Mouse (Mus musculus): ENCODE measurements around the gene 4921524J17Rik.

DNA sequence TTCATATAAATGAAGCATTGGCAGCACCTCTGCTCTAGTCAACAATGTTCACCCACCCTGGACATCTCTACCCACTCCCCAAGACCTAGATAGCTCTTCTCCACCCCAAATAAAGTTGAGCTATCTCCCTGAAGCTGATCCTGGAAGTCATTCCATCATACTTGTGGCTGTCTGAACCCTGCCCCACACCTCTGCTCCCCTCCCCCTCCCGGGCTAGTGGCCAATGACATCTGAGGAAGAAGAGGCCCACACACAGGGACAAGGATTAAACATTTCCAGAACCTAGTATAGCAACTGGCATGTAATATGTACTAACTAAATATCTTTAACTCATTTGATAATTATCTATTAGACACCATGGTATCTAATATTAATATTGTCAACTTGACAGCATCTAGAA is 29.8 kb upstream of the 4921524J17Rik start:
- no peak for TF ChIP-seq CTCF (IDR thresholded peaks at IDR 0.05; ENCODE audit: low read depth)
- TF ChIP-seq EP300 (optimal IDR thresholded peaks at IDR 0.05): no peak
